Mouse (Mus musculus) spleen, postnatal 10 days (tissue): ENCODE data around the gene Chit1.
A peak's percentile ranks its signal among the peaks of the same experiment; 100 is the strongest.

ENCODE experiments used
- DNase-seq, 2 experiments: peaks; one replicate each; pipeline ENCODE4 v3.0.0; 2021 to 2022; ENCODE audit warnings: low spot score in 2 of 2

The Chit1 gene

DNA sequence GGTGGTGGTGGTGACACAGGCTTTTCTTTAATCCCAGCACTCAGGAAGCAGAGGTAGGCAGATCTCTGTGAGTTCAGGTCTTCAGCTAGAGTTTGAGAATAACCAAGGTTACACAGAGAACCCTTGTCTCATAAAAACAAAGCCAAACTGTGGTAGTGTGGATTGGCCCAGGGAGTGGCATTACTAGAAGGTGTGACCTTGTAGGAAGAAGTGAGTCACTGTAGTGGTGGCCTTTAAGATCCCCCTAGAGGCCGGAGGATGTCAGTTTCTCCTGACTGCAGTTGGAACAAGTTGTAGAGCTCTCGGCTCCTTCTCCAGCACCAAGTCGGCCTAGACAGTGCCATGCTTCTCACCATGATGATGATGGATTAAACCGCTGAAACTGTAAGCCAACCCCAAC, at the start of gene Chit1:
Gene Chit1, plus strand, starts transcription at position 264 of the 400 bp plus-strand sequence.
- DNase-seq: no peak

DNA sequence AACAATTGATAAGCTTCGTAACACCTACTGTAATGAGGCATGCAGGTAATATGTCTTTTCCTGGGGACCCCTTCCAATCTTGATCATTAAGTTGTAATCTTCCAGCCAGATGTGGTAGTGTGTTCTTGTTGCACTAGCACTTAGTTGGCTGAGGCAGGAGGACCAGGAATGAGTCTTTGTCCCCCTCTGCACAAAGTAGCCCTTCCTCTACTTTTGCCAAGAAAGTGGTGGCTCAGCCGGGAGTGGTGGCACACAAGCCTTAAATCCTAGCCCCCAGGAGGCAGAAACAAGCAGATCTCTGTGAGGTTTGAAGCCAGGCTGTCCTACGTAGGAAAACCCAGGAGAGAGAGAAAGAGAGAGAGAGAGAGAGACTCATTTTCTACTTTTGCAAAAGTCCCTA, 49.1 kb upstream of the Chit1 start:
- DNase-seq: no peak

DNA sequence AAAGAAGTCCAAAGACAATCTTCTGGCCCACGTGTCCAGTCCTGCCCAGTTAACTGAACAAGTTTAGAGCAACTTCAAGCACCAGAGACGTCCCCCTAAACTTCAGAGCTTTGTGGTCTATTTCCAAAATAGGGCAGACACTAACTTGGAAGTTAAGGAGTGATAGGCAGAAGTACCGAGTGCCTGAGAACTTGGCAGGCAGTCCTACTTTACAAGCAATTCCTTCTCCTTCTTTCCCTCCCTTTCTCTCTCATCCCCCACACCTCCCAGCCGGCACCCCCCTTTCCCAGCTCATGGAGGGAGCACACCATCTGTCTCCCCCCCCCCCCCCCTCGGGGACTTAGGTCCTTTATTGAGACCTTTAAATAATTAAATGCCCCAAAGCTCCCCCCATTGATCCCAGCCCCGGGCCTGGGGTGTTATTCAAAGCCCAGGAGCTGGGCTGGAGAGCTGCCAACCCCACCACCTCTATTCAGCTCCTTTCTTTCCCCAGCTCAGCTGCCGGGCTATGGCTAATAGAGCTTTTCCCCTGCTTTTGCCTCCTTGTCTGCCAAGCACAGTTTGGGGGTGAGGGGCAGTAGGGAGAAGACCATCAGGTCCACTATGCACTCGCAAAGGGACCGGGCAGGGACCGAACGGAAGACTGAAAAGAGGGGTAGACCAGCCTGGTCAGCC, 48.5 kb upstream of the Chit1 start:
- peak; percentile 42 to 43 for DNase-seq

DNA sequence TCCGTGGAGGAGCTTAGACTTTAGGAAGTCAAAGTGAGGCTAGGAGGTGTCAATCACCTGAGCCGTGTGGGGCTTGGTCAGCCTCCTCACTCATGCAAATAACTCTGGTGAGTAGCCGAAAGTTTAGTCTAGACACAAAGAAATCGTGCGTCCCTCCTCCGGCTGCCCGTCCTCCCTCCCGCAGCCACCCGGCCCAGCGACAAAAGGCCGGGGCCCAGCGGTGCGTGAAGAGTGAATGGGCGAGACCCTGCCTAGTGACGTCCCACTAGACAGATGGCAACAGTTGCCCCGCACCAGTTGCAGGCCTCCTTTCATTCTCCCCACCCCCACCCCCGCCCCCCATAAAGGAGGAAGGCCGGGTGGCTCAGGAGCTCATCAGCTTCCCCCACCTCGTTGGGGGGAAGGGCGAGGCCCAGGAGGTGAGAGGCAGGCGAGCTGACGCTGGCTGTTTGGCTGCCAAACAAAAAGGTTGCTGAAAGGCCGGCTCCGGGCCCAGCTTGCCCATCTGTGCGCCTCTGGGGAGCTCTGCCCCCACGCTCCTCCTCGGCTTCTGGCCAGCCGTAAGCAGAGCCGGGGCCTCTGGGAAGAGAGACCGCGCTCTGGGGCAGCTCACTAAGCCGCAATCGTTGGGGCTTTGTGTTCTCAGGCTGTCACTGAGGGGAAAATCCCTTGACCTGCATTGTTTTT, 47.8 kb upstream of the Chit1 start:
- peak; percentile 54 to 83 for DNase-seq

DNA sequence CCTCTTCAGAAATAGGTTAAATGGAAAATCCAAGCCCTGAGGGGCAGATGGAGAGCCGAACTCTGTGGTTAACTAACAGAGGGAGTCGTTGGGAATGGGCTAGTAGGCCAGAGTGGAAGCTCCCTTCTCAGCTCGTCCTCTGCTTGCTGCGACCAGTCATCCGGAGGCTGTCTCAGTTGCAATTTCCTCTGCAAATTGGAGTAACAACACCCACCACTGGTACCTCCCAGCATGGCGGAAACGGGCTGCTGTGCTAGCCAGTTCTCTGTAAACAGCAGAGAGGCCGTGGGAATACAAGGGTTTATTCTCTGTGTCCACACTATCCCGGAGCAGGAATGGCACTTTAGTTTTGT, 47.3 kb upstream of the Chit1 start:
- DNase-seq: peak; percentile 49 to 66

DNA sequence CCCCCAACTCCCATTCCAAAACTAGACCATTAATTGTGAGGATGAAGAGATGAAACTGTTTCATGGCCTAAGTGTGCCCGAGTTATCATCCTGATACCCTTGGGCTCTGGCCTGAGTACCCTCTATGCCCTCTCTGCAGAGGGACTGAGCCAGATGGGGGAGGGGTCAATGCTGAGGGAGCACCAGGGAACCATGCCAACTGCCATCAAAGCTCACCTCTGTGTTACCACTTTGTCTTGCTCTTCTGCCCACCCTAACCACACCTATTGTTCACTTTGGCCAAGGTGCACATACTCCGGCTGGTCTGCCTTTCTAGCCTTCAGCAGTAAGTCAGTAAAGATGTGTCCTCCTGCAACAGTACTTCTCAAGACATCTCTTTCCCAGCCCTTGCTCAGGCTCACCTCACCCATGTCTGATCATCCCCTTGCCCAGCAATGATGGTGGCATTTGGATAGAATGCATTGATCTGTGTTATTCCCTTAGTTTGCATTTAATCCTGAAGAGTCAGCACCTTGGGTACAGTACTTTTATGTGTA, 46.7 kb upstream of the Chit1 start:
- DNase-seq: no peak

DNA sequence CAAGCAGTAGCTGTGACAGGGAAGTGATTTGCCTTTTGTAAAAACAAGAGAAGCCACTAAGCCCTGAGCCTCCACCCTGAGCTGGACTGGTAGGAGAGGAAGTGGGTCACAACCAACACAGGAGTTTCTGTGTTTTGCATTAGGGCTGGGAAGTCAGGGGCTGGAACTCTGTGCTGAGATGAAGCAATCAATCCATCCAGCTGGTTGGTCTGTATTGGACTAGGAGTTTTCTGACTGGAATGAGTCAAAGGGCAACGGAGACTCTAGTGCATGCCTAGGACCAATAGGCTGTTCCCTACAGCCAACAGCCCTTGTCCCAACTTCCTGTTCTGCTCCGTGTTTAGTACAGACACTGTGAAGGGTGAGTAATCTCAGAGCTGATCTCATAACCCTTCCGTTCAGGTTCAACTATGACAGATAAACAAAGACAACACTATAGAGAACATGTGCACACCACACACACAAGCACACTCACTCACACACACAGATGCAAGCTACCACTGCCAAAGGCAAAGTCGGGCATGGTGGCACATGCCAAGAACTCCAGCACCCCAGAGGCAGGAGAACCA, 45.7 kb upstream of the Chit1 start:
- DNase-seq: peak; percentile 35 to 54

DNA sequence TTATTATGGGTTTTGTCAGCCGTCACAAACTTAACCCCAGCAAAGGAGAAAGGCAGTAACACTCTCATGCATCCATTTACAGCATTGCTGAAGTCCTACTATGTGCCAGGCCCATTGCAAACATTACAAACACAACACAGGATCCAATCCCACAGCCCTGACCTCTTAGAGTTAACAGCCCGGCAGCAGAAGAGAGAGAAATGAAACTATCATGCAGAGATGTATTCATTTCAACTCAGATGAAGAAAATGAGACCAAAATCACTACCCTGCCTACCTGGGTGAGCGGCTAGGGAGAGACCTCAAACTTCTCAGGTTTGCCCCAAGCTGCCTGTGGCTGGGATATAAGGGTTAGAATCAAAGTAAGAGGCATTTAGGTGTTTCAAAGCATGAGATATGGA, 44.5 kb upstream of the Chit1 start:
- no peak for DNase-seq

DNA sequence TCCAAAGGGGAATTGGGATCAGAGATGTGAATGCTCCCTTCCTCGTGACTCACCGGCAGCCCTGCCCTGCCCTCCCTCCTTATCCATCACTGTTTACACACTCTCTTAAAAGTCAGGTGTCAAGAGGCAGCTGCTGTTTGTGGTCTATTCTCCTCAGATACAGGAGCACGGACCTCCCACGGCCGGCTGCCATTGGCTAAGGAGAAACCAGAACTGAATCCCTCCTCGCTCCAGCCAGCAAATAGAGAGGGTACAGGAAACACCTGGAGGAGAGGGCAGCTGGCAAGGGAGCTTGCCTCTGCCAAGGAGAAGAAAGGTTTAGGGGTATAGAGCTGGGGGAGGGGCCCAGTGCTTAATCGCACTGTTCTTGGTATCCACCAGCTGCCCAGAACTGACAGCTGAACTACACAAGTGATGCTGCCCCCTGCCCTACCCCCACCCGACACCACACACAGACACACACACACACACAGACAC, 43.9 kb upstream of the Chit1 start:
- DNase-seq: peak in 1 of 2 experiments; percentile 73

DNA sequence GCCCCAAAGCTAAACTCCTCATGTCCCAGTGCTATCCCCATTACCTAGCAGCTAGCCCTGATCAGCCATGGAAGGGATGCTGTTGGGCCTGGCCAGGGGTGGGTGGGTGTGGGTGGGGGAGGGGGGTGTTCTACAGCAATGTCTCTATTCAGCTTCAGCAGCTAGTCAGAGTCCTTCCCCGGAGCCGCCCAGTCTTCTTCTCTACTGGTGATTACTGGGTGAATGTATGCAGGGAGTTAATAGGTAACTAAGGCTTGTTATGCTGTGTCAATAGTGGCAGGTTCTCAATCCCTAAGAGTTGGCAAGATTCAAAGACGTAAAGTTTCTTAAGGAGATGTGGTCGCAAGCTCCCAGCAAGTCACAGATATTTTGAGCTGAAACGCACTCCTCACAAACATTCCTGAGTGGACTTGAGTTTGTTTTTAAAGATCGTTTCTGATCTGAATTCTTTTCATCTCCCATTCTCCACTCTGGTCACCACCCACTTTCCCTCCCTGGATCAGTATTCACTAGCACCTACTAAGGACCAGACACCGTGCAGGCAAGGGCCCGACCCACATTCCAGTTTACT, 40.9 kb upstream of the Chit1 start:
- DNase-seq: no peak

DNA sequence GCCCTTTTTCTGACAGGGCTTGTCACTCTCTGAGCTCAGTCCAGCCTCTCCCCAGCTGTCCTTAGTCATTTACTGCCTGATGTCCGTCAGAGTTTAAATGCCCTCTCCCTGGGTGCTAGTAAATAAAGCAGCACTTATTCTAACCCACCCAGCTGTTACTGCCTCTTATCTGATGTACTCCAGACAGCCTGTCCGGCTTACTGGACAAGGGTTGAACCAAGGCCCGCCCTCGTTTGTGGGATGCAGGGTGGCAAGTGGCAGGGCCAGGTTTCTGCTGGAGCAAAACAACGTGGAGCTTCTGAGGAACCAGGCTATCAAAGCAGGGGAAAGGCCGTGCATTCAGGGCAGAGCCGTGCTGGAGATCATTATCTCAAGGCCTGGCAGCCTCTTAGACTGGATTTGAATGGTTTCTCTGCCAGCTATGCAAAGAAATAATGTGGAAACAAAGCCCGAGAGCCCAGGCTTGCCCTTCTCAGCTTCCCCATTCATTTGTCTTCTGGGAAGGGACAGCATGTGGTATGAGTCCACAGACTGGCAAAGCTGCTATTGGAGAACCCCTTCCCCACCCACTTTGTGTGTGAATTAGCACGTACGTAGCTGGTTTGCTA, 39.5 kb upstream of the Chit1 start:
- DNase-seq: peak in 1 of 2 experiments; percentile 46

DNA sequence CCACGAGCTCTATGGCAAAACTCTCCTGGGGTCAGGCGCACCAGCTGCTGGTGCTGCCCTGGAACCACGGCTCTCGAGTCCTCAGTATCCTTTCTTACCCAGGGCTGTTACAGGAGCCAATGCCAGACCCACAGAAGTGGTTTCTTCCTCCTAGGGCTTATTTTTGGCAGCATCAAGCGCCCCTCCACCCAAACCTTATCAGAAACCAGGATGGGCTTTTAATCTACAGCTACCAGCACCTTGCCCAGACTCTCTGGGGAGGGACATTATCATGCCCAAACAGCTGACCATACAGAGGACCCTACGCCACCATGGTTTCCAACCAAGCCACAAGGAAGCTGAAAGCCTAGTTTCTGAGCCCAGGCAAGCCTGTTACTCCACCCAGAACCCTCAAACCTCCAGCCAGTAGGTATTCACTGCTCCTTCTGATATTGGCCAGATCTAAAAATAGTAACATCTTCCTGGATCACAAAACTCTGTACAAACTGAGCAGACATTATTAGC, 37.9 kb upstream of the Chit1 start:
- DNase-seq: peak; percentile 69 to 73

DNA sequence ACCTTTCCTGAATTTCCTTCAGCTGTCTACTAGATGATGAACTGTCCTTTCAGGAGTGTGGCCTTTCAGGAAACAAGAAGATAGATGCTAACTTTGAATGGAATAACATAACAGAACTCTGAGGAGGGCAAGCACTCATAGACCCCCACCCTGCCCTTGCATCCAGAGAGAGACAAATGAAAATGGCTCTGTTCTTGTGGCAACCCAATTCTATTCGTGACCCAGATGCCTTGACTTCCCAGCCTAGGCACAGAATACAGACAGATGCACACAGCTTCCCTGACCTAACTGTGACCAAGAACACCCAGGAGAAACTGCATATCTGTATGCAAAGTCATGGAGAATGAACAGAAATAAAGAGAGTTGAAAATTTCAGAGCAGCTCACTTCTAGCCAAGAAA, 37.4 kb upstream of the Chit1 start:
- peak in 1 of 2 experiments; percentile 47 for DNase-seq

DNA sequence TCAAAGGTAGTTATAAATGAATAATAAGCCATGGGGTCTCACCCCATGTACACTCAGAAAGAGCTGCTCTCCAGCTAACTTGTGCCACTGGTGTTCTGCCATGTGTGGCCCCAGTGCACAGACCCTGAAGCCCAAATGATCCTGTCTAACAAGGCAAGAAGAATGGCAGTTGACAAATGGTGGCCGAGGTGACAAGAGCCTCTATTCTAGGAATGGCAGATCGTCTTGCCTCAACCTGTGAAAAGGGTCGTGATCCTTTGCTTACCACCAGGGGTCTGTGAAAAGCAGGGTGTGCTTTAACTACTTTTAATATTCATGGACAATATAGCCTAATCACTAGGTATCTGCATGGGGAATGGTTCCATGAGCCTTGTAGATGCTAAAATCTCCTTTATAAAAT, 36.9 kb upstream of the Chit1 start:
- DNase-seq: no peak

DNA sequence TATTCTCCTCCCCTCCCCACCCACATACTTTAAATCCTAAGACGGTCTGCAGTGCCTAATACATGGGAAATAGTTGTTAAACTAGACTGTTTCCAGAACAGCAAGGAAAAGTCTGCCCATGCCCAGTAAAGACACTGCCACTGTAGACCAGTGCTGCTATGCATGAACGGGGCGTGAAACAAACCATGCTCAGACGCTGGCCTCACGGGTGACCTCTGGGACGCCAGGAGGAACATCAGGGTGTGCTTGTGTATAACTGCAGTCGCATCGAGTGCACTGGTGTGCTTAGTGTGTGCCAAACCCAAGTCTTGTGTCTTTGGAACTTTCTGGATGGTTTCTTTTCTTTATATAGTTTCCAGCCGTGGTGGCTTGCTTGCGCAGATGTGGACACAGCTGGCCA, 36.4 kb upstream of the Chit1 start:
- DNase-seq: no peak

DNA sequence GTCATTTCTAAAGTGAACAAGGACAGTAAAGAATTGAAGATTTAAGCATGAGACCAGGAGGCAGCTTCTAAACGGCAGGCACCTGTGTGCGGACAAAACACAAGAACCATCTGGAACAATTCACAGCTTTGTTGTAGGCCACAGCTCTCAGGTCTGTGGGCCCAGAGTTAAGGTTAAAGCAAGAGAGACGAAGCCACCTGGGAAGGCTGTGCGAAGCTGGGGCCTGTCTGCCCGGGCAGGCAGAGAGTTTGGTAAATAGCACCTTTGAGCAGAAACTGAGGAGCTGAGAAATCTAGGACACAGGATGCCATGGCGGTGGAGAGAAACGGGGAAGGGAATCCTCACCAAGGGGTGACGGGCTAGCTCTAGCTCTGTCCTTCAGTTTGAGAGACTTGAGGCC, 35.5 kb upstream of the Chit1 start:
- no peak for DNase-seq

DNA sequence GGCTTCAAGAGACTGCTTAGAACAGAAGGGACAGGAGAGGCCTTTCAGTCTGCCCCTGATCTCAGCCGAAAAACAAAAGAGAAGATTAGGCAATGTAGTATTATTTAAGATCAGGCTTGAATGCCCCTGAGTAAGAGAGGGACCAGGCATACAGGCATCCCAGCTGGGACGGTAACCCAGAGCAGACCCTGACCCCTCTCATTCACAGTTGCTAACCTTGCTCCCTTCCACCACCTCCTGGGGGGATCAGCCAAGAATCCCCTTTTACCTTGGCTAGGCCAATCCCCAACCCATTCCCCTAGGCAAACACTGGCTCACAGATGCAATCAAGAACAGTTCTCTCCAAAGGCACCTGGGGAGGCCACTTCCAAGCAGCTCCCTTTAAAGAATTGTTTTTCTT, 34.3 kb upstream of the Chit1 start:
- no peak for DNase-seq

DNA sequence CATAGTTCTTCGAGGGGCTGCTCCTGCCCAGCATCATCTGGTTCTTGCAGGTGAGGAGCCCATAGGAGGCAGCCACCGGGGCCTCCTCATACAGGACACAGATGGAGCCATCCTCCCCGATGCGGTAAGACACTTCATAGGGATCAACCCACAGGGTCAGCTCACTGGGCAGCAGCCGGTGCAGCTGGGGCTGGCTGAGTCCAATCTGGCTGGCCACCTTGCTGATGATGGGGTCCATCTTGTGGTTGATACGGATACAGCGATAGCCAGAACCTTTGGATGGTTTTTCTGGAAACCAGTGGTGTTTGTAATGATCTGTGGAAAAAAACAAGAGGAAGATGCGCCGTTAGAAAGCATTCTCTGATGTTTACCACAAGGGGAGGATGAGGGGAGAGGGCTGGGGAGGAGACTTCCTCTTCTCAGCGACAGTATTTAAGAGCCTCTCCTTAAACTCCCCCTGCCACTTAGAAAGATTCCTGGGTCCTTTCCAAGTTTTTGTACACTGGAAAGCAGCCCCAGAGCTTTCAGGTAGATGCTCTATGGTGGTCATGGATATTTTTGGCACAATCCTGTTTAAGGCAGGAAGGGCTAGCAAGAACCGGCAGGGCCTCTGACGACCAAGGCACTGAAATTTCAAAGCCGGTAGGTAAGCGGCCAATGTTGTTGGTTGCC, 33.5 kb upstream of the Chit1 start:
- peak; percentile 61 to 65 for DNase-seq

DNA sequence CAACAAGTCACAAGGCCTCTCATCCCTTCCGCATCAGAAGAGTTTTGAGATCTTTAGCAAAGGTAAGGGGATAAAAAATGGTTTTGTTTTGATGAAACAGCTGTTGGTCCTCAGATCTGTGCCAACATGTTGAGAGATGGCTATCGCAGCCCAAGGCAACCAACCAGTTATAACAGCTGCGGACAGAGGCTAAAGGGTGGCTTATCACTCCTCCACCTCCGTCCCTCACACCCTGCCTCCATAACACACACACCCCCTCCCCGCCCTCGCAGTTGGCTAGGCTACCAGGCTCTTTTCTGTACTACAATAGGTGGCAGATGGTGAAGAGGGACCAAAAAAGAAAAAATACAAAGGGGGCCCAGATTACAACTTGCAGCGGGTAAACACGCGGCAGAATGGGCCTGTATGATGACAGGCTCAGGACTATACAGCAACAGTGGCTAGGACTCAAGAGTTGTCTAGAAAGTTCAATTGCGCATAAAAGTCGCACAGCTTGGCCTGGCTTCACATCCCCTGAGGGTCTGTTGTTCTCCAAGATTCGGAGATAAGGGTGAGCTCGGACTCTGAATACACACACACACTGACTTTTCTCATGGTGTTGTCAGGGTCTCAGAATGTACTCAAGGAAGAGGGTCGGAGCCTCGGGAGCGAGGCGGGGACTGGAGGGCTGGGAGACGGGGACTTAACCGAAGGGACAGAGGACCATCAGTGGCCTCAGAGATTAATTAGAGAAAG, 32.8 kb upstream of the Chit1 start:
- peak; percentile 70 to 75 for DNase-seq

DNA sequence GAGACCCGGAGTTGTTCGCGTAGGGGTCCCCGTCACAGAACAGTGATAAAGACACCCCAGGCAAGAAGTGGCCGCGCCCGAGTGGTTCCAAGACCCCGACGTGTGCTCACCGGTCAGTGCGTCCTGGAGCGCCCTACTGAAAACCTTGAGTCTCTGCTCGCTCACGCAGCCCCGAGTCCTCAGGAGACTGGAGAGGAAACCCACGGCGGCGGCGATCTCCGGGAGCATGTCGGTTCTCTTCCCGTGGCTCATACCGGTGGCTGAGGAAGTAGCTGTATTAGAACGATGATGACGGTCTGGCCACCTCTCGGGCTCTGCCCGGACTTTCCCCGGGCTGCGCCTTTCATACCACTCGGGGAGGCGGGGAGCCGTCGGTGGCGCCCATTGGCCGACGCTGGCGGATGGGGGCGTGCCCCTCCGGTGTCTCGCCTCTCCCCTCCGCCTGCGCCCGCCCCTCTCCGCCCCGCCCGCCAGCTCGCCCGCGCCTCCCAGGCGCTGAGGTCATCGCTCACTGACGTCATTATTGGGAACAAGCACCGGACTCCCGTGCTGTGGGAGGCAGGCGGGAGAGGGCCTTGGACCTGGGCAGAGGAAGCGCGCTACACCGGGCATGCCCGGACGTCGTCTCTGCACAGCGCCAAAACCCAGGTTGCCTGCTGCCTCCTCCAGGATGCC, 32.1 kb upstream of the Chit1 start, which contains the start of gene Btg2:
Gene Btg2, minus strand, starts transcription at position 319 of the 675 bp plus-strand sequence.
- DNase-seq: peak; percentile 98
